ENCODE assay signal across 8 mouse cellular contexts in genomic region chr6:65670981-65671411, GRCm38 (mm10). TPM values are rescaled to one million over a fixed set of nuclear protein-coding genes. Genes with fewer than 3 reads are reported as not detected.
DNase-seq lines count a peak whose midpoint lies in the region; ATAC-seq and TF ChIP-seq lines count a peak whose summit lies in the region.

No protein-coding gene starts in this region.

- TF ChIP-seq POLR2A in thymus, adult 2 months (IDR thresholded peaks at IDR 0.05; ENCODE audit: control insufficient read depth, extremely low read depth, insufficient read depth, low read length, poor library complexity) = no peak

- H3K4me2 ChIP-seq in hindbrain, embryonic 14.5 days (replicated peaks) = peak overlapping the region; percentile 99

- peak; percentile 26 to 38 for DNase-seq in cerebellum, postnatal 10 days
- DNase-seq in thymus, adult 2 months = no peak
- no peak for DNase-seq in thymus, postnatal 0 days (ENCODE audit: low spot score)
- peak; percentile 49 for DNase-seq in hindbrain, embryonic 14.5 days (ENCODE audit: low spot score)
- DNase-seq in lung, postnatal 4 days = peak; percentile 8 to 34
- no peak for DNase-seq in frontal cortex, postnatal 14 days (ENCODE audit: low spot score in 2 of 2)

- no peak for ATAC-seq in cerebellum, adult (ENCODE audit: insufficient number of reproducible peaks, low FRiP score, low TSS enrichment)
- ATAC-seq in hindbrain, embryonic 14.5 days (ENCODE audit: low FRiP score) = peak; percentile 43
- no peak for ATAC-seq in inflammation-experienced regulatory T-cells, adult 6 months

- H3K27ac ChIP-seq in thymus, adult 2 months (ENCODE audit: control insufficient read depth, insufficient read depth, low read length) = no peak overlapping the region
- H3K27ac ChIP-seq in hindbrain, embryonic 14.5 days = peak overlapping the region; percentile 58

- TF ChIP-seq CTCF in thymus, adult 2 months (IDR thresholded peaks at IDR 0.05; ENCODE audit: borderline replicate concordance, control insufficient read depth, extremely low read depth, insufficient read depth, low read length, poor library complexity) = no peak

- WGBS in thymus, adult 2 months = 38% methylated on average over 21 of the region's 21 CpGs
- under 1% methylated on average over 21 of the region's 21 CpGs for WGBS in hindbrain, embryonic 14.5 days

- H3K4me1 ChIP-seq in thymus, adult 2 months (replicated peaks; ENCODE audit: control insufficient read depth, insufficient read depth, low read length) = peaks cover 12% of the 10 kb centered on the region; the same call in 1 of the 2 replicates
- peaks cover 11% of the 10 kb centered on the region for H3K4me1 ChIP-seq in hindbrain, embryonic 14.5 days (replicated peaks; ENCODE audit: control insufficient read depth, insufficient read depth, low read length)

- H3K27me3 ChIP-seq in thymus, adult 2 months (ENCODE audit: control insufficient read depth, insufficient read depth, low read length) = peaks cover 13% of the 10 kb centered on the region; the same call in 1 of the 2 replicates
- 0 out of 2 replicates have a peak, but pooled peaks cover 8% of the 10 kb centered on the region for H3K27me3 ChIP-seq in hindbrain, embryonic 14.5 days (ENCODE audit: control insufficient read depth, insufficient read depth, low read length)

- H3K9me3 ChIP-seq in hindbrain, embryonic 14.5 days (ENCODE audit: control insufficient read depth, low read length) = no peaks in the 10 kb centered on the region

- no peaks in the 10 kb centered on the region for H3K36me3 ChIP-seq in thymus, adult 2 months (ENCODE audit: control insufficient read depth, insufficient read depth, low read length)
- no peaks in the 10 kb centered on the region for H3K36me3 ChIP-seq in hindbrain, embryonic 14.5 days (replicated peaks; ENCODE audit: control insufficient read depth, insufficient read depth)

- peak overlapping the region; percentile 64 for H3K9ac ChIP-seq in hindbrain, embryonic 14.5 days

- H3K4me3 ChIP-seq in thymus, adult 2 months (ENCODE audit: control insufficient read depth, insufficient read depth, low read length) = peak overlapping the region; percentile 20
- H3K4me3 ChIP-seq in hindbrain, embryonic 14.5 days (replicated peaks; ENCODE audit: low read length) = peak overlapping the region; percentile 58

RNA-seq across cellular contexts. Expression of gene Ndnf, which starts 0.4 kb away (rescaled TPM):
- polyA plus RNA-seq in thymus, adult 2 months (2012; rRNA removed) = 0.57 and 0.97 TPM in 2 replicates
- polyA plus RNA-seq in thymus, postnatal 0 days (2015; fragmentation: Nextera tagmentation; extraction: Ambion mirVana) = 0.12 and 0.17 TPM in 2 replicates
- polyA plus RNA-seq in hindbrain, embryonic 14.5 days (2014; fragmentation: Nextera tagmentation; extraction: Ambion mirVana) = 18.8 and 22.5 TPM in 2 replicates
- polyA plus RNA-seq in inflammation-experienced regulatory T-cells, adult 6 months (2017; shearing (Covaris generic)) = 1 to 10 TPM; 1.1 to 1.4 (median 1.3) TPM

Comparison
In these comparisons a context has a peak if more than half of its experiments do, and no peak if none do; other contexts are left out.
1. DNase-seq: peak in cerebellum, postnatal 10 days (2 of 2), hindbrain, embryonic 14.5 days (single experiment) and lung, postnatal 4 days (2 of 2); none in thymus, adult 2 months (single experiment), thymus, postnatal 0 days (single experiment) and frontal cortex, postnatal 14 days (0 of 2).